Mouse (Mus musculus) retina, postnatal 7 days (tissue): Measurements from ENCODE around the gene Ddx1.

Experiments used
- DNase-seq: peaks from one replicate; pipeline ENCODE4 v3.0.0-alpha.2; 2012; ENCODE audit warnings: low read depth, low spot score

The Ddx1 gene

DNA sequence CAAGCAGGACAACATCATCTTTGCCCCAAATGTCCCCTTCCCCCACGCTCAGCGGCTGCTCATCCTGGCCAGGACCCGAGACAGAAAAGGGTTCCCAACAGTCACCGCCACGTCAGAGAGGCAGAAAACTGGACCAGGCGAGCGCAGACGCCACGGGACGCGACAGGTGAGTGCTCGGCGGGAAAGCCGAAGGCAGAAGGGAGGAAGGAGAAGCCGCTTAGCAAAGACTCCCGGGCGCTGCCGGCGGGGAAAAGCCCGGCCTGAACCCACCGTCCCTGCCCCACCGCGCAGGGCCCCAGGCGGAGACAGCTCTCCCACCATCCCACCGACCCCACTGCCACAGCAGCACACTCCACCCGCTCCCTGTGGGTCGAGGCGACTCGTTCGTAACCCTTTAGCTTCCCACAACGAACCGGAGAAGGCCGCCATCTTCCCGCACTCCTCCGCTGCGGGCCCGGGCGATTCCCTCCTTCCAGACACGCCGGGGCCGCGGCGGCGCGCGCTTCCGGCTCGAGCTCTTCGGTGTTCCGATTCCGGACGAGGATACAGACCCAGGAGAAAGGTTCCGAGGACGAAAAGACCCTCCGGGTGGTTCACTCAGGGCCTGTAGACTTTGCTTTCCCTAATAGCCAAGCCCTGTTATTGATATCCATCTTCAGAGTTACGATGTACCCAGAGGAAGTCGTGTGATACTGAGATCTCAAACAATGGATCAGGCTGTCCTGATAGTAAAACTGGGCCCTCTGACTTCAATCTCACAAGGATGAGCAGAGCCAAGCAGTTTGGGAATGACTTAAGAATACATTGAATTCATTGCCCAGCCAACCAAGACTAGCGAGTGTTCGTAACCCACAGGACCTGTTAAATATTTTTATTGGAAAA lies at the start of gene Ddx1:
Ddx1 (minus strand) TSS at position 523 of the 882 bp plus-strand sequence.
- DNase-seq, result peak; percentile 75

DNA sequence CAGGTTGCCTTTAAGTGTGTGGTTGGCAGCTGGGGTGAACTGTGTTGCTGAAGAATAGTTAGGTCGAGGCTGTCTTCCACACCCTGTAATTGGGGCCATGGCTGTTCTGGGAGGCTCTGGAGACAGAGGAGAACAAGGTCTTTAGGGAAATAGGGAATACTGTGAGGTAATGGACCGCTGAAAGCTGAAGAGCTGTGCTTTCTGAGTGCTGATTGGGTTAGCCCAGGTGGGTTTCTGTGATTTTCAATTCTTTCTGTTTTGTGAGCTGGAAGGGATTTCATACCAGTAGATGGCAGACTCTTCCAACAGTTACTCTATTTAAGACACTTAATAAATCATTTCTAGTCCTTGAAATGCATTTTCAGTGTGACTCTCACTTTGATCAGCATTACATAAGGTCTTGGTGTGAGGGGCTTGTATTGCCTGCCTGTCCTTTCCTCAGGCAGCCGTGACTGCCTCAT lies 44.4 kb upstream of the Ddx1 start:
- DNase-seq, result no peak

DNA sequence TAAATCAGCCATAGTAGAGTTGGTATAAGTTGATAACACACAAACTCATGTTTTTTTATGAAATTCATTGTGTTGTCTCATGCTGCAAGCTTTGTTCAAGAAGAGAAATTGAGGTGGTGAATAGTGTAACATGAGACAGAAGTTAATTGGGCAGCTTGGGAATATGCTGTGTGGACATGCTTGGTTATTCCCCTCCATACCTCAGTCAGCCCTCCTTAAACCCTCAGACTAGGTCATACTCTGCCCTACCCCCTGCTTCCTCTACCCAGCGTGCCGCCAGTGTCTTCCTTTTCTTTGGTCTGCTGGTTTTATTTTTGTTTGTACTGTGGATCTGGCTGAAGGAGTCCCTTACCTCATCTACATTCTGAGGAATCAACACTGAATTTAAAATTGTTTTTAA lies 42.4 kb upstream of the Ddx1 start:
- DNase-seq, result no peak

DNA sequence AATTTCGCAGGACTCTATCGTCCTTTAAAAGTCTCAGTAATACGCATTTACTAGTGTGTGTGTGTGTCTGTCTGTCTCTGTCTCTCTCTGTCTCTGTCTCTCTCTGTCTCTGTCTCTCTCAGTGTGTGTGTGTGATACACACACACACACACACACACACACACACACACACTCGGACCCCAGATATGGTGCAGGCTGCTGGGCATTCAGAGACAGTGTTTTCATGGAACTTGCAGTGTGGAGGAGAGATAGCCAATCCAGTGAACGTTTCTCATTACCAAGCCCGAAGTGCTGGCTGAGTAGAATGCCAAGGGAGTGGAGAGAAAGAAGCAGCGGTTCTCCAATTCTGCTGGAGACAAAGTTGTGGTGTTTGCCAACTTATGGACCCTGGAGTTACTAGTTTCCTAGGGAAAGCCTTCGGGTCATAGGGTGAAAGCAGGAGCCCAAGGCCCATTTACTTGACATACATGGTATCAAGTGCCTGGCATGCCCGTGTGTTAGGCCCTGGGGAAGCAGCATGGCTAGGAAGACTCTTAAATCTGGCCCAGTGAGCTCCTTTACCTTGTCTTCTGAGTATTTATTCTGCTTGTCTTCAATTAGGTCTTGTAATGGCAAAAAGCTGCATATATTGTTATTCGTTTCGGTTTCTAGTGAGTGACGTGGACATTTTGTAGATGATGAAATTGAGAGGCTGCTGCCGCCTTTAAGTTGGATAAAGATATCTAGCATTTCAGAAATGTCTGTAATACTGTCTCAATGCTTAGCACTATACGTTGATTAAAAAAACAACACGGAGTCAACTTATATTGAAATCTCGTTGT lies 20.8 kb upstream of the Ddx1 start:
- DNase-seq, result no peak

DNA sequence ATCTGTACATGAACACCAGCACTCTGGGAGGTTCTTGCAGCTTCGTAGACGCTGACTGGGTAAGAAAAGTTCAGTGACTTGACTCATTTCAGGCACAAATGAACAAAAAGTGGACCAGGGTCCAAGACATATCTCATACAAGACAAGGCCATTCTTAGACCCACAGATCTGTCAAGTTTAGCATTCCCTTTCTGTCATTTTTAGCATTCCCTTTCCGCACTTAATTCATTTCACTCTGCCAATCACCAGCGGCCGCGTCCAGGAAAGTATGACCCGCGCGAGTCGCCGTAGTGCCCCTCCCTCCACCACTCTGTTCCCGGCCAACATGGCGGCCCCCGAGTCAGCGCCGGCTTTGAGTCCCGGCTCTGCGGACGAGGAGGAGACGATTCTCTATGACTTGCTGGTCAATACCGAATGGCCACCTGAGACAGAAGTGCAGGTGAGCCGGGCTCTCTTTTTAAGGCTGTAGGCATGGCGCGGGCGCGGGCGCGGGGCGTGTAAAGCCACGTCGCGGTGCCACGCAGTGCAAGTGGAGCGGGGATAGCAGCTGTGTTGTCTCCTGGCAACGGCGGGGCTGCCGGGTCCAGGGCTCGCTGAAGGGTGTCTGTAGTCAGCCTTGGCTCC lies 19.9 kb upstream of the Ddx1 start, which contains the start of gene Nbas:
Nbas (plus strand) TSS at position 308 of the 624 bp plus-strand sequence.
- DNase-seq, result peak; percentile 64

DNA sequence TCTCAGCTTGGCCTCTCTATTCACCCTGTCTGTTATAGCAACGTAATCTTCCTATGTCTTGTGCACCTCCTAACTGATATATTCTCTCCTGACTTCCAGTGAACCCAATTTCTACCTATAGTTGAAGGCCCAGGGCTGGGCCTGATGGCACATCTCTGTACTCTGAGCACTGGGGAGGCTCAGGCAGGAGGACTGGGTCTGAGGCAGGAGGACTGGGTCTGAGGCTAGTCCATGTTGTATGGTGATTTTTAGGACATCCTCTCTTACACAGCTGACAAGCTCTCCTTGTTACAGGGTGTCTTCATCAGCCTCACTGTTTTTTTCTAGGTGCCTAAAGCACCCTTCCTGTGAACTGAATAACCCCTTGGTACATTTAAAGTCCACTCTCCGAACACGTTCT lies 19.4 kb upstream of the Ddx1 start:
- no peak for DNase-seq

DNA sequence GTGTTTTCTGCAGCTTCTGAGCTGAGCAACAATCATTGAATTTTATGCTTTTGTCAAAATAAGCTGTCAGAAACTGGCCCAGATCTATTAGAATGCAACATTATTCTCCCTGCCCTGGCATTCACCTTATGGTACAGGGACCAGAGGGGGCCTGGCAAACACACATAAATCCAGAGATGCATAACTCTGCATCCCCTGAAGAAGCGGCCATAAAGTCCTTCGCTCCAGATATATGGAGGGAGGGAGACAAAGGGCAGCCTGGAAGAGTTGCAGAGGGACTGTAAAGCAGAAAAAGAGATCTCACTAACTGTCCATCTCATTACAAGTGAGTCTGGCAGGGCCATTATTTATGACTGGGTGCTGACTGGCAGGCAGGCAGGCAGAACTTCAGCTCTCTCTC lies 6.7 kb upstream of the Ddx1 start:
- DNase-seq, result no peak

DNA sequence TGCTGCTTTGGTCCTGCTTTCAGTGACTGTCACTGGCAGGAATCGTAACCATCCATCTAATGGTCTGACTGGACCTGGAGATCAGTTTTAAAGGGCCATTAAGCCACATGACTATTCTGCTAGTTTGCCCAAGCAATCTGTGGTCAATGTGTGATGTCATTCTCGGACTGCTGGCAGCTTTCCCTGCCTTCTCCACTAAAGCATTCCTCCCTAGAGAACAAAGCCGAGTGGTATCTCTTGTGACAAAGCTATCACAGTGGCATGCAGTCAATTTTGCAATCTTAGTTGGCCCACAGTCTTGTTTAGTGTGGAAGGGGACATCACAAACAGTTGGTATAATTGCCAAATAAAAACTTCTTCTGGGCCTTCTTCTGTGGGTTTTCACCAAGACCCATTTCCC lies 6.1 kb upstream of the Ddx1 start:
- DNase-seq, result no peak

DNA sequence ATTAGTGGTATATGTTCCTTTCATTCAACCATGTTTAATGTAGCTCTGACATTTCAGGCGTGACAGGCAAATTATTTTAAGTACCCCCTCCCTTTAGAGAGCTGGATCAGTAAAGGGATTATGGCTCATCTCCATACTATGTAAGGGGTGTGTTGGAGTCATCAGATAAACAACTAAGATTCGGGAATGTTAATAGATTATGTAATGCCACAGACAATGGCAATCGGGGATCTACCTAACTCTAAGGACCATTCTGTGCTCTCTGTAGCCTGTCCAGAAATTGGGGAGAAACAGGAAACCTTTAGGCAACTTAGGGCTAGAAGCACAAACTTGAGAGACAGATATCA lies 533 bp upstream of the Ddx1 start:
- DNase-seq, result no peak

DNA sequence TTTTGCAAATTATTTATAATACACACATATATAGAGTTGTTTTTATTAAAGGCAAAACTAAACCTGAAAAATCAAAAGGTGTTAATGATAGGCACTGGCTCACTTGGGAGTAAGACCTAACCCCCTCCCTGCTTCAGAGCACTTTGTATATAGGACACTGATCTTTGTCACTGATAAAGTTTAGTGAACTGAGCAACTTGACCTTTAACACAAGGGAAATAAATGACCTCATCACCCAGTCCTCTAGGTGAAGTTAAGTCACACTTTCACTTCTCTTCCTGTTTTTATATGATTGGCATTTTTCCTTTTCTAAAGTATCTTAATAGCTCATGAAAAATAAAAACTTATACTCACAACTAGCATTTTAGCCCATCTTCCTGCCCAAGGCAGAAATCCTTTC lies 6.6 kb downstream of the Ddx1 start:
- no peak for DNase-seq

DNA sequence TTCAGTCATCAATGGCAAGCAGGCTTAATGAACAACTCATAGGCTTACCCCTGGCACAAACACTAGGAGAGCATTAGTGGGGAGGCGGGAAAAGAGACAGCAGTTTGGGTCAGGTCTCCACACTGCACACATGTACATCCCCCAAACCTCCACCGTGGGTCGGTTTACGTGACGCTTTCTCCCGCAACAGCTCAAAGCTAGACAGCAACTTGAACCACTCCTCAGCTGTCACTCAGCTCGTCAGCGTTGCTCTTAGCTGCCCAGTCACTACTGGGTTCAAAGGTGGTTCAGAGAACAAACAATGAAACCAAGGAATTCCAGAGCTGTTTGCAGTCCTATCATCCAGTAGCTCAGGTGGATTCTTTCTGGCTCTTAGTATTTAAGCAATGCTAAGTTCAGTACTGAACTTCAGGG lies 30.9 kb downstream of the Ddx1 start:
- no peak for DNase-seq

DNA sequence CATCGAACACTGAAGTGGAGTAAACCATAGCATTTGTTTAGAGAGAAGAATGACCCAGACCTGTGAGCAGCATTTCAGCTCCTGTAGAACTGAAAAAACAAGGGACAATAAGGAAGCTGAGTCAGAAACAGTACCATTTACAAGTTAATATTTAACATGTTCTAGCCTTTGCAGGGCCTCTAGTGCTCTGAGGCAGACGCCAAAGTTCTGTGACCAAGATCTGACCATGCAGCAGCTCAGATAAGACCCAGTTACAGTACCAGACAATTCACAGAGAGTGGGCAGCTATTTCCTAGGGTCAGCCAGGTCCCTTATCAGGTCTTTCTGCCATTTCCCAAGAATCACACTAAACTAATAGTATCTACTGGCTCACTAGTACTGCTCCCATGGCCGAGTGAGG lies 31.4 kb downstream of the Ddx1 start:
- no peak for DNase-seq

DNA sequence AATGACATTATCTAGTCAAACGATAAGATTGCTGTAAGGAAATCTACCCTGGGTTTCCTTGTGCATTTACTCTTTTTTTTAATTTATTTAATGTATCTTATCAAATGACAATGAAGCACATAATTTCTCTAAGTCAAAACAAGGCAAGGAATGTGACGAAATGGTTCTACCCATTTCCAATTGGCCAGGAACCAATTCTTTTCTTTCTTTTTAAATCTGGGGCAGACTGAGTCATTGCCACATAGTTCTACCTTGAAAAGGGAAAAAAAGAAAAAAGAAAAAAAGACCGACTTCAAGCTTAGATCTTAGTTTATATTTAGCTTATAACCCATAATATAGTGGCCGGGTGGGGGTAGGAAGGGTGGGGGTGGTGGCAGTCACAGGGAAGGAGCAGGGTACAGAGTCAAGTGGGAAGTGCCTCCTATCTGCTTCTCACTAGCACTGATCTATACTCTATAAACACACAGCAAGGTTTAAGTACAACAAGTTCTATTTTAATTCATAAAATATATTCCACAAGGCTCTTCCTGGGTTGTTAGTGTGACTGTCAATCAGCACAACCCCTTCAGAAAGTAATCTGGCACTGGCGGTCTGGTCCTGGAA lies 32.4 kb downstream of the Ddx1 start:
- no peak for DNase-seq

DNA sequence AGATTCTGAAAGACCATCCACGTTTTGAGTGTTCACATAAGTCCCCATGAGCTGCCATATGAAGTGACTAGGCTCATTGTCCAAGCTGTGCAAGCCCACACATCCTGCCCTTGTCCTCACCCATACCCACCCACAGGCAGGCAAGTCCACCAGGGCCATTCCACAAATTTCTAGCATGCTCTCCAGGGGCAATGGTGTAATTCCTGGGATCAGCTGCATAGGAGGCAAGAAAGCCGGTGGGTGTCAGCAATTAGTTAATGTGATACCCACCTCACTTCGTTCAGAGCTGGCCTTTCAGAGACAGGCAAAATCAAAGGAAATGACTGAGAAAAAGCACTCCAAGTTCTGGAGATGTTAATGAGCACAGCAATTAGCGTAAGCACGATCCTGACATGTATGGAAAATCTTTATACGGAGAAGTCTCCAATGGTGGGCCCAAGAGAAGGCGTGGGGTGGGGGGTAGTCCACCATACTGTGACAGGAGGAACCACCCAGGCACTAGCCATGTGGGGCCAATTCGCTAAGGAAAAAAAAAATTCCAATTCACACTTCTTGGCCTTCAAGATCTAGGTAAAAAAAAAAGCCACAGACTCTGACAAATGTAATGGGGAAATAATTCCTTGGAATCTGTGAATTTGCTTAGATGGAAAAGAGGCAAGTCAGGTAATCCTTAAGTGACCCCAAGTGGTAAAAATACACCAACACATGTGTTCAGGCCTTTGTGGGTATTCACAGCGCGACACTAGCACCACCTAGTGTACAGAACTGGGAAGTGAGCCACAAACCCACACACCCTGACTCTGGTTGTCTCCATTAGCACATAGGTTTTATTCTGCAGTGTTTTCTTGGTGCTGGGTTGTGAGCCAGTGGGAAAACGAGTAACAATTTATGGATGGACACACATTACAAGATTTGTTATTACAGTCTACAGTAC lies 34.4 kb downstream of the Ddx1 start:
- peak; percentile 72 for DNase-seq

DNA sequence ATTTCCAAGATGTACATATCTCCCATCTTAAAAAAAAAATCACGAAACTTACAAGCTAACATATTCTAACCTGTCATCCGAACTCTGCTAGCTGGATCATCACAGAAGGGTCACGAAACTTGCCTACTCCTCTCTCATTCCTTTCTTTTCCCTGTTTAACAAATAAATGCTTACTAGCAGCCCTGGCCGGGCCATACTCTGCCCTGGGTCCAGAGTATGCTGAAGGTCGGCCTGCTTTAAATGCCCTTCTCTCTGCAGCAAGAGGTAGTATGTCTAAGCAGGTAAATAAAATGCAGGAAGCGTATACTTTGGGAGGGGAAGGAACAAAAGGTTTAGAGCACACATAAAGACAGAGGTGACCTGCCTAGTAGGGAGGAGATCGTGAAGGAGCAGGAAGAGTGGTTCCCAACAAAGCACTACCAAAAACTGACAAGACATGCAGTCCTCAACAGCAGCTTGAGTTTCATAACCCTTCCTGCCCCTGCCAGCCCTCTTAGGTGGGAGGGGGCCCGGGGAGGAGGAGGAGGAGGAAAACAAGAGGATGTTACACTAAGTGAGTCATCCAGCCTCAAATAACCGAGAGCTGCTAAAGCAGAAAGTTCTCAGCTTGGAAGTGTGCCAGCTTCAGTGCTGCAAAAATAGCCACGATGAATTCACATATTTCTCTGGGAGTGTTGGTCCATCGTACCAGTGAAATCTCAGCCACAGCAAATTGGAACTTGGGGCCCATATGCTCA lies 37.1 kb downstream of the Ddx1 start:
- no peak for DNase-seq

DNA sequence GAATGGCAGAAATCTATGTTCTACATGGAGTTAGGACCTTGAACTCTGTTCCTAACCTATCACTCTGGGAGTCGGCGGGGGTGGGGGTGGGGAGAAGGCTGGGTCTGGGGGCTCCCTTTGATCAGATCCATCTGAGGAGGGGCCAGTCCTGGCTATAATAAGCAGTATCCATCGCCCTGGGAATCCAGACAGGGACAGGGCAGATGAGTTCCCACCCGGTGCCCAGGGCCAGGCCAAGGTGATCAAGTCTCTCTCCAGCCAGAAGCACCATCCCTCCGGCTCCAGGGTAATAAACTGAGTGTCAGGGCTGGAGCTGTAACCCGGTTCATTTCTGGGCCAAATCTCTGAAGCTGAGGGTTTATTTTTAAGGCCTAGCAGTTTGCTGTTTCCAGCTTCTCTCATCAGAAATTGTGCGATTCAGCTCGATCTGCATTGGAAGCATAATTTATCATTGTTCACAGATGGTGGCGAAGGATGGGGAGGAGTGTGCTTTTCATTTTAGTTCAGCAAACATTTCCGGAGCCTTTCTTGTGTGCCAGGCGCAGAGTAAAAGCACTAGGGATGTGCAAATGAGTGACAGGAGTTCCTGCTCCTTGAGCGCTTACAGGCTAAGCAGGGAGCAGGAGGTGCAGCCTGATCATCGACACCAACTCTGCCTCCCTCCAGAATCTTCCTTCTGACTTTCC lies 39.2 kb downstream of the Ddx1 start:
- DNase-seq, result no peak

DNA sequence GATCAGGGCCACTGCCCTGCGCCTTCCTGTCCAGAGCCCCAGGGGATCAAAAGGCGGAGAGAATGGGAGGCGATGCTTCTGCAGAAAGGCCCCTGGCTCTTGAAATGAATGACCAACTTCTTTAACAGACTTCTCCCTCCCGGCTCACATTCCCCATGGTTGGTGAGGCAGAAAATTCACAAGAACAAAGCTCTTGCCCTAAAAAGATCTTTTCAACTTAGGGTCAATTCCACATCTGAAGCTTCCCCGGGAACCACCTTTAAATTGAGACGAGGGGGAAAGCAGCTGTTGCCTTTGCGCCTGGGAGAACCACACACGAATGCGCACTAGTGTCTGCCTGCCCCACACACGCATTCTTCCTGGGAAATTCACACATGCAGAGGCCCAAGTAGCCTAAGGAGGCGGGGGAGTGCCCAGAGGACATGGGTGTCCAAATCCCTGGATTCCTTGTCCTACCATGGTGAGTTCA lies 40.0 kb downstream of the Ddx1 start:
- no peak for DNase-seq

DNA sequence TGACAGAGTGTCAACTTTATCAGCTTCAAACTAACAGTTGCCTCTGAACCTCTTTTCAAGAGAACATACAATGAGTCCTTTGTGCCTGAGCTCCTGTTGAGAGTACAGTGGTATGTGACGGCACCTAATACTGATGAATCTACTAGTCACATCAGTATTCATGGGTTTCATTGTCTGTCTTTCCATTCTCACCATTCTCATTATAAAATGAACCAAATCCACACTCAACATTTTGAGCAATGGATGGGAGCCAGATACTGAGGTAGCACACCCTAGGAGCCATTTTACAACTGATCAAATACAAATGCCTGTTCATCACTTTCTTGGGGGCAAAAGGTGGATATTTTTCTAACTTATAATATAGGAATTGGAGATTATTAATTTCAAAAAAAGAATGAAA lies 40.5 kb downstream of the Ddx1 start:
- no peak for DNase-seq

DNA sequence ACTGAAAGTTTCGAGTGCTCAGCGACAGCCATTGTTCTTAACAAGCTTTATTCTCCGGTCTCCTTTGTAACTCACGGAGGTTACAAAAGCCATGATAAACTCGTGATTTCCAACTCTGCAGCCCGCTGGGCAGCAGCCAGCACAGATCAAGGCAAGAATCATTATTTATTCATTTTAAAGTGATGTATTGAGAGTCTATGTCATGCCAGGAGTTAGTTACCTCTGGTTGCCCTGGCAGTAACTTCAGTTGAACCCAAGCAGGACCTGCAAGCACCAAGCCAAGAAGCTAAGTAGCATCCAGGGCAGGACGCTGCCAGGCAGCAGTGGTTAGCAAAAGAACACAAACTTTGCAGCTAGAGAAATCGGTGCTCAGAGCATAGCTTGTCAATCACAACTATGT lies 41.9 kb downstream of the Ddx1 start:
- no peak for DNase-seq
